Mouse (Mus musculus): ENCODE data around the gene Gm20696.

- TF ChIP-seq CTCF (IDR thresholded peaks at IDR 0.05; ENCODE audit: low read depth): no peak
- no peak for TF ChIP-seq EP300 (IDR thresholded peaks at IDR 0.05; ENCODE audit: low read depth)
These were observed 338.9 kb downstream of the Gm20696 start for GRCm38 (mm10) chr6:99327721-99328120.

All from liver, embryonic 14.5 days (tissue).